Comparison of ENCODE assay signal across 8 mouse cellular contexts in the genomic region with DNA sequence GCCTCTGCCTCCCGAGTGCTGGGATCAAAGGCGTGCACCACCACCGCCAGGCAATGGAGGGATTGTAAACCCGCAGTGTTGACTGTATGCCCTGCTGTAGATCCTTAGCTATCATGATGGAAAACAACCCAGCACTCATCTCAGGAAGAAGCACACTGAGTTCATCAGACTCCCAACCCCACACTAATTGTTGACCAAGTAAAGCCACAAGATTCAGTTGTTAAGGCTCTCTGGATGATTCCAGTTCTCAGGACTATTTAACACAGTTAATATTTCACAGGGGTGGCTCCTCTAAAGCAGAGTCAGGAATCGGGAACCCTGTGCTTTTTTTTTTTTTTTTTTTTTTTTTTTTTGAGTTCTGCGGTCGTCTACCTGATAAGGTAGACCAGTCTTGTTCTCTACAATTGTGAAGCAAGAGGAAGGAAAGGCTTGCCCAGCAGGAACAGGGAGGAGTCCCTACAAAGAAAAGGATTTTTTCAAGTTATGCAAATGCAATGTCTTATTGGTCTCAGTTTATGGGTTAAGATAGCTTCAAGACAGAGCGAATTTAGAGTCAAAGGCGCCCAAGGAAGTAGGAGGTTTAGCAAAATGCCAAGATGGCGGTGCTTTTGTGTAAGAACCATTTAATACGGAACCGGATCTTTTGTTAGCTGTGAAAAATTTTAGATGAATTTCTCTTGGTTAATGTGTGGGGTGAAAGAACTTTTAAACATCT. TPM values are rescaled to one million over a fixed set of nuclear protein-coding genes. Genes with fewer than 3 reads are reported as not detected.
A peak's percentile ranks its signal among the peaks of the same experiment; 100 is the strongest.
DNase-seq lines count a peak whose midpoint lies in the region; ATAC-seq lines count a peak whose summit lies in the region.

No protein-coding gene starts in this region.

- peak overlapping the region; percentile 75 for H3K4me3 ChIP-seq in heart, embryonic 12.5 days
- H3K4me3 ChIP-seq in hindbrain, embryonic 16.5 days (ENCODE audit: low read length) = peak overlapping the region; percentile 66
- H3K4me3 ChIP-seq in lung, embryonic 16.5 days (ENCODE audit: low read length) = peak overlapping the region; percentile 66

- DNase-seq in heart, postnatal 14 days = no peak
- DNase-seq in c-Kit-positive CD71-positive TER-119-positive erythroid progenitor cells, embryonic 14.5 days (ENCODE audit: low spot score) = peak; percentile 56
- DNase-seq in layer of hippocampus, adult 9-11 months = no peak
- no peak for DNase-seq in T-cell, adult 2 months (ENCODE audit: low spot score)
- no peak for DNase-seq in urinary bladder, postnatal 4 days (ENCODE audit: low spot score in 2 of 2)

- no peak overlapping the region for H3K27ac ChIP-seq in heart, embryonic 12.5 days (ENCODE audit: poor library complexity, severe bottlenecking)
- H3K27ac ChIP-seq in hindbrain, embryonic 16.5 days (ENCODE audit: low read depth, low read length) = no peak overlapping the region
- peak overlapping the region; percentile 90 for H3K27ac ChIP-seq in lung, embryonic 16.5 days (ENCODE audit: low read length)

- WGBS in heart, embryonic 12.5 days = 45% methylated on average over 12 of the region's 12 CpGs
- 47% methylated on average over 12 of the region's 12 CpGs for WGBS in hindbrain, embryonic 16.5 days
- 40% methylated on average over 12 of the region's 12 CpGs for WGBS in lung, embryonic 16.5 days

- intact Hi-C loops in heart, postnatal 14 days (cut with DNase I) = loop anchor here (10.0 kb wide), 1 partner anchor 1865 kb away; a partner anchor contains a TSS

- no peaks in the 10 kb centered on the region for H3K9me3 ChIP-seq in heart, embryonic 12.5 days (replicated peaks)
- H3K9me3 ChIP-seq in hindbrain, embryonic 16.5 days (ENCODE audit: control insufficient read depth, low read length) = no peaks in the 10 kb centered on the region
- H3K9me3 ChIP-seq in lung, embryonic 16.5 days (ENCODE audit: control insufficient read depth, low read length) = no peaks in the 10 kb centered on the region

- peaks cover 34% of the 10 kb centered on the region for H3K4me1 ChIP-seq in heart, embryonic 12.5 days (replicated peaks)
- H3K4me1 ChIP-seq in hindbrain, embryonic 16.5 days (ENCODE audit: control insufficient read depth, insufficient read depth, low read depth, low read length) = peaks cover 32% of the 10 kb centered on the region
- peaks cover 26% of the 10 kb centered on the region for H3K4me1 ChIP-seq in lung, embryonic 16.5 days (replicated peaks; ENCODE audit: control insufficient read depth, insufficient read depth, low read length)

- no peak for ATAC-seq in heart, embryonic 12.5 days (ENCODE audit: insufficient number of reproducible peaks, low FRiP score)
- no peak for ATAC-seq in hindbrain, embryonic 16.5 days
- no peak for ATAC-seq in lung, embryonic 16.5 days (ENCODE audit: low read depth)

- peak overlapping the region; percentile 94 for H3K4me2 ChIP-seq in heart, embryonic 12.5 days
- peak overlapping the region; percentile 98 for H3K4me2 ChIP-seq in hindbrain, embryonic 16.5 days (ENCODE audit: low read length)
- peak overlapping the region; percentile 91 for H3K4me2 ChIP-seq in lung, embryonic 16.5 days (ENCODE audit: low read depth, low read length)

- peaks cover 16% of the 10 kb centered on the region; the same call in 1 of the 2 replicates for H3K27me3 ChIP-seq in heart, embryonic 12.5 days (replicated peaks)
- peaks cover 23% of the 10 kb centered on the region for H3K27me3 ChIP-seq in hindbrain, embryonic 16.5 days (replicated peaks; ENCODE audit: control insufficient read depth, insufficient read depth, low read length)
- H3K27me3 ChIP-seq in lung, embryonic 16.5 days (ENCODE audit: control insufficient read depth, insufficient read depth, low read depth, low read length) = peaks cover 8% of the 10 kb centered on the region; the same call in 1 of the 2 replicates

- H3K9ac ChIP-seq in heart, embryonic 12.5 days = no peak overlapping the region
- 0 out of 2 replicates have a peak overlapping the region, but pooled peaks have one; percentile 37 for H3K9ac ChIP-seq in hindbrain, embryonic 16.5 days (ENCODE audit: low read depth, low read length)
- peak overlapping the region; percentile 12; the same call in 1 of the 2 replicates for H3K9ac ChIP-seq in lung, embryonic 16.5 days (ENCODE audit: low read length)

- H3K36me3 ChIP-seq in heart, embryonic 12.5 days = no peaks in the 10 kb centered on the region
- H3K36me3 ChIP-seq in hindbrain, embryonic 16.5 days (ENCODE audit: control insufficient read depth, insufficient read depth, low read length) = no peaks in the 10 kb centered on the region
- H3K36me3 ChIP-seq in lung, embryonic 16.5 days (ENCODE audit: control insufficient read depth, insufficient read depth, low read length) = no peaks in the 10 kb centered on the region

RNA-seq across cellular contexts. Expression of a gene that starts 1.1 kb away (rescaled TPM):
- 2.1 TPM in 2 replicates for polyA plus RNA-seq in heart, embryonic 12.5 days (2016; fragmentation: Nextera tagmentation; extraction: Ambion mirVana)
- total RNA-seq in heart, postnatal 14 days (2021) = 100 to 1,000 TPM; 137 to 150 TPM
- polyA plus RNA-seq in hindbrain, embryonic 16.5 days (2015; fragmentation: Nextera tagmentation; extraction: Ambion mirVana) = 3.8 and 4.9 TPM in 2 replicates
- polyA plus RNA-seq in lung, embryonic 16.5 days (2015; fragmentation: Nextera tagmentation; extraction: Ambion mirVana) = 6.3 and 6.6 TPM in 2 replicates
